8 mouse cellular contexts compared by ENCODE assay signal in the genomic region with DNA sequence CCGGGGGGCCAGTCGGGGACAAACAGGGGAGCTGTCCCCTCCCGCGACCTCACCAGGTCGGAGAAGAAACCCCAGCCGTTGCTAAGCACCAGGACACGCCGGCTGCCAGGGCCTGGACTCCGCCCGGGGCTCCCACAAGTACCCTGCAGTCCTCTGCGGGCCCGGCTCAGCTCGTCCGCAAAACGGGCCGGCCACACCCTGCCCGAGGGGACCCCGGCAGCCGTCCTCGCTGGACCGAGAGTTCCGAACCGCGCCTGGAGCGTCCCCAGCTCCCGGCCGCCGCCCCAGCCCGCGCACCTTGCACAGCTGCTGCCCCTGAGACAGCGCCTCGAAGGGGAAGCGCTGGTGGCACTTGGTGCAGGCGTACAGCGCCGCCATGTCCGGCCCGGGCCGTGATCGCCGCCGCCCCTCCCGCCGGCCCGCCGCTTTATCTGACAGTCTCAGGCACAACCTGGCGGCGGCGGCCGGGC. TPM values are rescaled to one million over a fixed set of nuclear protein-coding genes. Genes with fewer than 3 reads are reported as not detected.
DNase-seq lines count a peak whose midpoint lies in the region; ATAC-seq and TF ChIP-seq lines count a peak whose summit lies in the region.

No protein-coding gene starts in this region.

- H3K4me3 ChIP-seq in layer of hippocampus, adult 2 months = peak overlapping the region; percentile 100

- no peak for TF ChIP-seq CTCF in layer of hippocampus, adult 2 months (conservative IDR thresholded peaks at IDR 0.05)

- H3K27ac ChIP-seq in layer of hippocampus, adult 2 months = peak overlapping the region; percentile 98

- ATAC-seq in erythroid progenitor cell, adult 5-6 weeks (replicated peaks; ENCODE audit: low FRiP score, poor library complexity, severe bottlenecking) = peak; percentile 58
- peak; percentile 11 for ATAC-seq in inflammation-experienced regulatory T-cells, adult 6 months

- DNase-seq in layer of hippocampus, adult 2 months (ENCODE audit: low spot score in 2 of 2) = peak in 1 of 2 experiments; percentile 39
- DNase-seq in layer of hippocampus, adult 9-10 months (ENCODE audit: low spot score) = no peak
- DNase-seq in ZHBTc4 (ENCODE audit: low read depth, low spot score) = peak; percentile 55
- peak; percentile 58 for DNase-seq in lung, postnatal 36 days
- peak; percentile 74 for DNase-seq in testis, postnatal 10 days (ENCODE audit: low spot score)
- no peak for DNase-seq in adrenal gland, adult 2 months

RNA-seq across cellular contexts. Expression of a gene that starts 0.3 kb away (rescaled TPM):
- 10 to 100 TPM; 51.2 to 54.5 TPM for total RNA-seq in layer of hippocampus, adult 2 months (2021)
- 30.6 and 35.0 TPM in 2 replicates for total RNA-seq in erythroid progenitor cell, adult 5-6 weeks (2015; ENCODE audit: low replicate concordance)
- total RNA-seq in erythroid progenitor cell, adult 5-6 weeks (2017; ENCODE audit: low replicate concordance) = 41.3 and 67.4 TPM in 2 replicates
- polyA plus RNA-seq in inflammation-experienced regulatory T-cells, adult 6 months (2017; shearing (Covaris generic)) = 10 to 100 TPM; 14.2 to 23.1 (median 17.9) TPM
- total RNA-seq in adrenal gland, adult 2 months (2021) = 10 to 100 TPM; 27.7 to 35.4 TPM
- polyA plus RNA-seq in adrenal gland, adult 2 months (2012; rRNA removed) = 10.9 and 13.2 TPM in 2 replicates

RNA-seq across cellular contexts. Expression of a gene that starts 37.8 kb away (rescaled TPM):
- 100 to 1,000 TPM; 105 to 108 TPM for total RNA-seq in layer of hippocampus, adult 2 months (2021)
- 44.3 and 52.0 TPM in 2 replicates for total RNA-seq in erythroid progenitor cell, adult 5-6 weeks (2015; ENCODE audit: low replicate concordance)
- total RNA-seq in erythroid progenitor cell, adult 5-6 weeks (2017; ENCODE audit: low replicate concordance) = 44.1 and 55.1 TPM in 2 replicates
- polyA plus RNA-seq in inflammation-experienced regulatory T-cells, adult 6 months (2017; shearing (Covaris generic)) = 10 to 100 TPM; 35.7 to 37.2 (median 36.6) TPM
- total RNA-seq in adrenal gland, adult 2 months (2021) = 10 to 100 TPM; 52.7 to 58.0 TPM
- polyA plus RNA-seq in adrenal gland, adult 2 months (2012; rRNA removed) = 14.6 and 15.6 TPM in 2 replicates

RNA-seq across cellular contexts. Expression of a gene that starts 51.8 kb away (rescaled TPM):
- under 1 TPM in 1 of 2 experiments, not detected in 1; 0.12 TPM for total RNA-seq in layer of hippocampus, adult 2 months (2021)
- total RNA-seq in erythroid progenitor cell, adult 5-6 weeks (2015; ENCODE audit: low replicate concordance) = 8.4 and 12.6 TPM in 2 replicates
- total RNA-seq in erythroid progenitor cell, adult 5-6 weeks (2017; ENCODE audit: low replicate concordance) = 7.8 and 9.7 TPM in 2 replicates
- polyA plus RNA-seq in inflammation-experienced regulatory T-cells, adult 6 months (2017; shearing (Covaris generic)) = 1 to 10 TPM; 1.9 to 6.6 (median 3.3) TPM
- total RNA-seq in adrenal gland, adult 2 months (2021) = under 1 TPM; 0.29 to 0.93 TPM
- 0.29 and 0.56 TPM in 2 replicates for polyA plus RNA-seq in adrenal gland, adult 2 months (2012; rRNA removed)

Comparison
In these comparisons a context has a peak if more than half of its experiments do, and no peak if none do; other contexts are left out.
1. DNase-seq: peak in ZHBTc4 (single experiment), lung, postnatal 36 days (single experiment) and testis, postnatal 10 days (single experiment); none in layer of hippocampus, adult 9-10 months (single experiment) and adrenal gland, adult 2 months (single experiment).
2. RNA of a gene that starts 51.8 kb away (total RNA-seq): 7.8 to 12.6 TPM in erythroid progenitor cell, adult 5-6 weeks; 0.29 to 0.93 TPM in adrenal gland, adult 2 months and 0.12 TPM in layer of hippocampus, adult 2 months; every median in the first group is over 4 times any median in the second.